9 mouse cellular contexts compared by ENCODE assay signal in genomic region chr7:16474445-16474844, GRCm38 (mm10). TPM values are rescaled to one million over a fixed set of nuclear protein-coding genes. Genes with fewer than 3 reads are reported as not detected.
DNase-seq lines count a peak whose midpoint lies in the region; ATAC-seq and TF ChIP-seq lines count a peak whose summit lies in the region.
"Had no signal": no experiment of that assay in that cellular context is flagged by ENCODE, and none has a peak within 500 bp of the region (broad histone marks: within the 10 kb centered on the region; RNA-seq: fewer than 3 reads in every experiment).

No protein-coding gene starts in this region.

- no peaks in the 10 kb centered on the region for H3K36me3 ChIP-seq in heart, embryonic 13.5 days
- no peaks in the 10 kb centered on the region for H3K36me3 ChIP-seq in hindbrain, embryonic 14.5 days (replicated peaks; ENCODE audit: control insufficient read depth, insufficient read depth)
- H3K36me3 ChIP-seq in thymus, adult 2 months (ENCODE audit: control insufficient read depth, insufficient read depth, low read length): no peaks in the 10 kb centered on the region

- H3K9me3 ChIP-seq in heart, embryonic 13.5 days: peaks cover 3% of the 10 kb centered on the region
- H3K9me3 ChIP-seq in hindbrain, embryonic 14.5 days (ENCODE audit: control insufficient read depth, low read length): no peaks in the 10 kb centered on the region

- peaks cover 92% of the 10 kb centered on the region for H3K27me3 ChIP-seq in heart, embryonic 13.5 days (replicated peaks)
- H3K27me3 ChIP-seq in hindbrain, embryonic 14.5 days (ENCODE audit: control insufficient read depth, insufficient read depth, low read length): peaks cover 66% of the 10 kb centered on the region
- peaks cover 33% of the 10 kb centered on the region for H3K27me3 ChIP-seq in thymus, adult 2 months (ENCODE audit: control insufficient read depth, insufficient read depth, low read length)

- WGBS in heart, embryonic 13.5 days: 6% methylated on average over 33 of the region's 33 CpGs
- WGBS in hindbrain, embryonic 14.5 days: 4% methylated on average over 33 of the region's 33 CpGs
- WGBS in thymus, adult 2 months: 16% methylated on average over 33 of the region's 33 CpGs

- peak overlapping the region; percentile 50 for H3K4me2 ChIP-seq in heart, embryonic 13.5 days
- H3K4me2 ChIP-seq in hindbrain, embryonic 14.5 days (replicated peaks): no peak overlapping the region; the same call in 1 of the 2 replicates

- H3K4me1 ChIP-seq in heart, embryonic 13.5 days: peaks cover 21% of the 10 kb centered on the region
- H3K4me1 ChIP-seq in hindbrain, embryonic 14.5 days (replicated peaks; ENCODE audit: control insufficient read depth, insufficient read depth, low read length): peaks cover 15% of the 10 kb centered on the region
- H3K4me1 ChIP-seq in thymus, adult 2 months (replicated peaks; ENCODE audit: control insufficient read depth, insufficient read depth, low read length): no peaks in the 10 kb centered on the region; the same call in 1 of the 2 replicates

- H3K4me3 ChIP-seq in heart, embryonic 13.5 days: peak overlapping the region; percentile 32
- 0 out of 2 replicates have a peak overlapping the region, but pooled peaks have one; percentile 11 for H3K4me3 ChIP-seq in hindbrain, embryonic 14.5 days (replicated peaks; ENCODE audit: low read length)
- no peak overlapping the region for H3K4me3 ChIP-seq in thymus, adult 2 months (ENCODE audit: control insufficient read depth, insufficient read depth, low read length)
- H3K4me3 ChIP-seq: erythroblast, embryonic 14.5 days had no signal

- intact Hi-C loops in left cerebral cortex, postnatal 4 days (cut with DNase I): no loop called here

- no peak for TF ChIP-seq POLR2A in thymus, adult 2 months (IDR thresholded peaks at IDR 0.05; ENCODE audit: control insufficient read depth, extremely low read depth, insufficient read depth, low read length, poor library complexity)

- DNase-seq in heart, adult 11 months: no peak
- peak; percentile 48 to 56 for DNase-seq in adrenal gland, postnatal 36 days
- no peak for DNase-seq in hindbrain, embryonic 14.5 days (ENCODE audit: low spot score)
- peak; percentile 37 to 56 for DNase-seq in lung, postnatal 4 days
- DNase-seq in B cell, adult 2 months: no peak
- no peak for DNase-seq in thymus, adult 2 months
- DNase-seq in left cerebral cortex, postnatal 4 days: no peak

- no peak overlapping the region for H3K27ac ChIP-seq in heart, embryonic 13.5 days (replicated peaks)
- no peak overlapping the region for H3K27ac ChIP-seq in hindbrain, embryonic 14.5 days
- H3K27ac ChIP-seq in thymus, adult 2 months (ENCODE audit: control insufficient read depth, insufficient read depth, low read length): no peak overlapping the region

- no peak overlapping the region for H3K9ac ChIP-seq in heart, embryonic 13.5 days
- H3K9ac ChIP-seq in hindbrain, embryonic 14.5 days: no peak overlapping the region

- TF ChIP-seq CTCF in thymus, adult 2 months (IDR thresholded peaks at IDR 0.05; ENCODE audit: borderline replicate concordance, control insufficient read depth, extremely low read depth, insufficient read depth, low read length, poor library complexity): no peak

- no peak for ATAC-seq in heart, embryonic 13.5 days (ENCODE audit: extremely low read depth, insufficient number of reproducible peaks, low FRiP score, low TSS enrichment)
- no peak for ATAC-seq in hindbrain, embryonic 14.5 days (ENCODE audit: low FRiP score)

RNA-seq across cellular contexts. Expression of gene Npas1, which starts 3.1 kb away (rescaled TPM):
- 0.36 and 0.37 TPM in 2 replicates for polyA plus RNA-seq in heart, embryonic 13.5 days (2015; fragmentation: Nextera tagmentation; extraction: Ambion mirVana)
- total RNA-seq in adrenal gland, postnatal 36 days (2021): not detected
- 2.2 and 4.4 TPM in 2 replicates for polyA plus RNA-seq in hindbrain, embryonic 14.5 days (2014; fragmentation: Nextera tagmentation; extraction: Ambion mirVana)
- 0.17 and 0.28 TPM in 2 replicates for polyA plus RNA-seq in thymus, adult 2 months (2012; rRNA removed)
- 10 to 100 TPM; 22.8 to 24.6 TPM for total RNA-seq in left cerebral cortex, postnatal 4 days (2021)
- polyA plus RNA-seq: erythroblast, embryonic 14.5 days had no signal

RNA-seq across cellular contexts. Expression of gene Tmem160, which starts 21.9 kb away (rescaled TPM):
- polyA plus RNA-seq in heart, embryonic 13.5 days (2015; fragmentation: Nextera tagmentation; extraction: Ambion mirVana): 73.2 and 79.2 TPM in 2 replicates
- total RNA-seq in adrenal gland, postnatal 36 days (2021): 10 to 100 TPM; 69.1 to 82.7 TPM
- 64.3 and 75.4 TPM in 2 replicates for polyA plus RNA-seq in hindbrain, embryonic 14.5 days (2014; fragmentation: Nextera tagmentation; extraction: Ambion mirVana)
- 225 and 228 TPM in 2 replicates for polyA plus RNA-seq in thymus, adult 2 months (2012; rRNA removed)
- 10 to 100 TPM; 61.8 to 66.8 TPM for total RNA-seq in left cerebral cortex, postnatal 4 days (2021)

Comparison
In these comparisons a context has a peak if more than half of its experiments do, and no peak if none do; other contexts are left out.
1. DNase-seq: peak in adrenal gland, postnatal 36 days (2 of 2) and lung, postnatal 4 days (2 of 2); none in heart, adult 11 months (single experiment), hindbrain, embryonic 14.5 days (single experiment), B cell, adult 2 months (0 of 2), thymus, adult 2 months (single experiment) and left cerebral cortex, postnatal 4 days (single experiment).